Comparison of ENCODE assay signal across 29 mouse cellular contexts in the genomic region with DNA sequence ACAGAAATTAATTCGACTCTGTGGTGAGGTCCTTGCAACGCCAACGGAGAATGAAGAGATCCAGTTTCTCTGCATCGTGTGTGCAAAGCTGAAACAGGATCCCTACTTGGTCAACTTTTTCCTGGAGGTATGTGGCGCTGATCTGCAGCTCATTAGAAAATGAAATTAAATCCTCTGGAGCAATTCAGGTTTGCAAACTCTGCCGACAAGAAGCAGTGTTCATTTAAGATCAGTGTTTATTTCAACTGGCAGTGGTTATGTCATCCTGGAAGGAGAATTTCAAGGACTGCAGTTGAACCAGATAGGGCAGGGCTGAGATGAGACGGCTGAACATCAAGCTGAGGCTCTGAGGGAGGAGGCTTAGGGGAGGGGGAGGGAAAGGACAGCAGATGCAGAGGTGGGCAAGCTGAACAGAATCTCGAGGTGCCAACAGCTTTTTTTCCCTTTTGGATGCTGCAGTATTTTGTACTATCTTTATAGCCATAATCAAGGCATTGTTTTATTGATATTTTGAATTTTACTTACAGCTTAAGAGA. TPM values are rescaled to one million over a fixed set of nuclear protein-coding genes. Genes with fewer than 3 reads are reported as not detected.
DNase-seq lines count a peak whose midpoint lies in the region; ATAC-seq and TF ChIP-seq lines count a peak whose summit lies in the region.
"Had no signal": no experiment of that assay in that cellular context is flagged by ENCODE, and none has a peak within 500 bp of the region (broad histone marks: within the 10 kb centered on the region; RNA-seq: fewer than 3 reads in every experiment).

No protein-coding gene starts in this region.

- TF ChIP-seq CTCF in kidney, postnatal 0 days (IDR thresholded peaks at IDR 0.05; ENCODE audit: low read depth): no peak
- no peak for TF ChIP-seq CTCF in stomach, postnatal 0 days (IDR thresholded peaks at IDR 0.05; ENCODE audit: low read depth)

- no peak overlapping the region for H3K4me2 ChIP-seq in kidney, postnatal 0 days (ENCODE audit: low read length)
- H3K4me2 ChIP-seq in embryonic facial prominence, embryonic 12.5 days (replicated peaks): no peak overlapping the region
- no peak overlapping the region for H3K4me2 ChIP-seq in stomach, postnatal 0 days (replicated peaks; ENCODE audit: low read depth)
- H3K4me2 ChIP-seq: hindbrain, embryonic 12.5 days; intestine, embryonic 15.5 days; limb, embryonic 13.5 days; liver, embryonic 11.5 days; lung, embryonic 15.5 days; midbrain, embryonic 15.5 days; neural tube, embryonic 15.5 days had no signal

- H3K9ac ChIP-seq in kidney, postnatal 0 days (ENCODE audit: low read depth, low read length): no peak overlapping the region
- H3K9ac ChIP-seq in embryonic facial prominence, embryonic 12.5 days: no peak overlapping the region
- no peak overlapping the region for H3K9ac ChIP-seq in stomach, postnatal 0 days (ENCODE audit: low read length)
- H3K9ac ChIP-seq: hindbrain, embryonic 12.5 days; intestine, embryonic 15.5 days; limb, embryonic 13.5 days; lung, embryonic 15.5 days; midbrain, embryonic 15.5 days; neural tube, embryonic 15.5 days had no signal

- no peaks in the 10 kb centered on the region for H3K4me1 ChIP-seq in kidney, postnatal 0 days (replicated peaks; ENCODE audit: insufficient read depth, low read length)
- H3K4me1 ChIP-seq in embryonic facial prominence, embryonic 12.5 days: peaks cover 20% of the 10 kb centered on the region
- no peaks in the 10 kb centered on the region for H3K4me1 ChIP-seq in stomach, postnatal 0 days (replicated peaks; ENCODE audit: control insufficient read depth, insufficient read depth)
- H3K4me1 ChIP-seq: hindbrain, embryonic 12.5 days; lung, embryonic 15.5 days; midbrain, embryonic 10.5 days had no signal

- TF ChIP-seq EP300 in stomach, postnatal 0 days (optimal IDR thresholded peaks at IDR 0.05): no peak

- peaks cover 72% of the 10 kb centered on the region for H3K36me3 ChIP-seq in kidney, postnatal 0 days (ENCODE audit: insufficient read depth, low read length)
- peaks cover 93% of the 10 kb centered on the region for H3K36me3 ChIP-seq in embryonic facial prominence, embryonic 12.5 days
- peaks cover 23% of the 10 kb centered on the region for H3K36me3 ChIP-seq in stomach, postnatal 0 days (ENCODE audit: control insufficient read depth, insufficient read depth, low read length)

- H3K27me3 ChIP-seq in kidney, postnatal 0 days (ENCODE audit: insufficient read depth, low read length): no peaks in the 10 kb centered on the region
- no peaks in the 10 kb centered on the region for H3K27me3 ChIP-seq in embryonic facial prominence, embryonic 12.5 days
- H3K27me3 ChIP-seq in stomach, postnatal 0 days (ENCODE audit: control insufficient read depth, insufficient read depth, low read length): no peaks in the 10 kb centered on the region
- H3K27me3 ChIP-seq: hindbrain, embryonic 12.5 days; intestine, embryonic 15.5 days; limb, embryonic 13.5 days; lung, embryonic 15.5 days; midbrain, embryonic 15.5 days; neural tube, embryonic 15.5 days had no signal

- H3K9me3 ChIP-seq in kidney, postnatal 0 days (replicated peaks; ENCODE audit: low read length): no peaks in the 10 kb centered on the region
- H3K9me3 ChIP-seq in embryonic facial prominence, embryonic 12.5 days: no peaks in the 10 kb centered on the region
- H3K9me3 ChIP-seq in stomach, postnatal 0 days (ENCODE audit: control insufficient read depth, low read length): no peaks in the 10 kb centered on the region
- H3K9me3 ChIP-seq: heart, embryonic 10.5 days; hindbrain, embryonic 12.5 days; intestine, embryonic 15.5 days; limb, embryonic 13.5 days; lung, embryonic 15.5 days; midbrain, embryonic 10.5 days; midbrain, embryonic 15.5 days; neural tube, embryonic 15.5 days had no signal

- no peak overlapping the region for H3K4me3 ChIP-seq in kidney, postnatal 0 days (replicated peaks; ENCODE audit: low read depth, low read length)
- no peak overlapping the region for H3K4me3 ChIP-seq in embryonic facial prominence, embryonic 12.5 days
- H3K4me3 ChIP-seq in stomach, postnatal 0 days (ENCODE audit: low read depth, low read length): no peak overlapping the region
- H3K4me3 ChIP-seq: heart, embryonic 10.5 days; hindbrain, embryonic 12.5 days; intestine, embryonic 15.5 days; limb, embryonic 13.5 days; lung, embryonic 15.5 days; midbrain, embryonic 10.5 days; midbrain, embryonic 15.5 days; neural tube, embryonic 15.5 days had no signal

- WGBS in kidney, postnatal 0 days: 59% methylated on average over 8 of the region's 8 CpGs
- 24% methylated on average over 8 of the region's 8 CpGs for WGBS in embryonic facial prominence, embryonic 12.5 days
- 65% methylated on average over 8 of the region's 8 CpGs for WGBS in stomach, postnatal 0 days

- ATAC-seq in kidney, postnatal 0 days (replicated peaks; ENCODE audit: low FRiP score, low read depth): no peak
- ATAC-seq in embryonic facial prominence, embryonic 12.5 days (ENCODE audit: insufficient number of reproducible peaks, insufficient read depth, low FRiP score, low TSS enrichment): peak; percentile 54; the same call in 1 of the 2 replicates
- no peak for ATAC-seq in stomach, postnatal 0 days (ENCODE audit: low FRiP score, low TSS enrichment)
- ATAC-seq: CD4-positive, CD25-positive, alpha-beta regulatory T cell, adult 4 months; forebrain, embryonic 14.5 days; hindbrain, postnatal 0 days; intestine, embryonic 15.5 days; midbrain, embryonic 15.5 days had no signal

- no peak overlapping the region for H3K27ac ChIP-seq in kidney, postnatal 0 days
- no peak overlapping the region for H3K27ac ChIP-seq in embryonic facial prominence, embryonic 12.5 days
- no peak overlapping the region for H3K27ac ChIP-seq in stomach, postnatal 0 days (replicated peaks)
- H3K27ac ChIP-seq: heart, embryonic 10.5 days; hindbrain, embryonic 12.5 days; hindbrain, postnatal 0 days; intestine, embryonic 15.5 days; limb, embryonic 13.5 days; lung, embryonic 15.5 days; midbrain, embryonic 10.5 days; midbrain, embryonic 15.5 days; neural tube, embryonic 15.5 days had no signal

- DNase-seq in kidney, postnatal 0 days (ENCODE audit: low spot score): peak; percentile 42
- no peak for DNase-seq in kidney, postnatal 25 days
- DNase-seq in right cerebral cortex, adult 18-20 months: peak; percentile 56
- DNase-seq in right cerebral cortex, postnatal 4 days: no peak
- no peak for DNase-seq in cerebellum, postnatal 10 days
- no peak for DNase-seq in stomach, postnatal 0 days (ENCODE audit: low spot score)
- DNase-seq: adrenal gland, postnatal 25 days; cerebellum, adult 8-10 months; embryo, embryonic 11 days; gastrocnemius, postnatal 25 days; heart, adult 11 months; heart, postnatal 36 days; kidney, adult 2 months; layer of hippocampus, adult 9-11 months; retina, postnatal 1 day; thymus, postnatal 14 days had no signal

RNA-seq across cellular contexts. Expression of gene Fam160b1, which starts 12.9 kb away (rescaled TPM):
- polyA plus RNA-seq in kidney, postnatal 0 days (2015; fragmentation: Nextera tagmentation; extraction: Ambion mirVana): 12.6 and 12.8 TPM in 2 replicates
- polyA plus RNA-seq in embryonic facial prominence, embryonic 12.5 days (2016; fragmentation: Nextera tagmentation; extraction: Ambion mirVana): 18.3 and 18.4 TPM in 2 replicates
- polyA plus RNA-seq in stomach, postnatal 0 days (2015; fragmentation: Nextera tagmentation; extraction: Ambion mirVana): 7.6 and 8.3 TPM in 2 replicates

RNA-seq across cellular contexts. Expression of gene Ablim1, which starts 58.6 kb away (rescaled TPM):
- polyA plus RNA-seq in kidney, postnatal 0 days (2015; fragmentation: Nextera tagmentation; extraction: Ambion mirVana): 40.5 and 41.2 TPM in 2 replicates
- 31.1 and 32.0 TPM in 2 replicates for polyA plus RNA-seq in embryonic facial prominence, embryonic 12.5 days (2016; fragmentation: Nextera tagmentation; extraction: Ambion mirVana)
- 61.8 and 62.0 TPM in 2 replicates for polyA plus RNA-seq in stomach, postnatal 0 days (2015; fragmentation: Nextera tagmentation; extraction: Ambion mirVana)

Comparison
In these comparisons a context has a peak if more than half of its experiments do, and no peak if none do; other contexts are left out.
1. DNase-seq: peak in kidney, postnatal 0 days (single experiment) and right cerebral cortex, adult 18-20 months (single experiment); none in kidney, postnatal 25 days (0 of 2), right cerebral cortex, postnatal 4 days (single experiment), cerebellum, postnatal 10 days (0 of 2) and stomach, postnatal 0 days (single experiment).